Mouse (Mus musculus) thymus, adult 2 months (tissue): ENCODE results near the gene Aldh3a2.

ENCODE experiments used
- CTCF ChIP-seq: fragments of 200-500 bp; IDR thresholded peaks from 2 replicates; pipeline ENCODE4 v1.5.1; 2012; ENCODE audit warnings: mild to moderate bottlenecking, control low read depth, low read length, moderate library complexity, borderline replicate concordance; ENCODE audit not compliant: control insufficient read depth, poor library complexity, insufficient read depth; ENCODE audit errors: extremely low read depth
- POLR2A ChIP-seq: fragments of 200-500 bp; IDR thresholded peaks from 2 replicates; pipeline ENCODE4 v1.6.1; 2012; ENCODE audit warnings: mild to moderate bottlenecking, low read length, control low read depth, moderate library complexity; ENCODE audit not compliant: control insufficient read depth, poor library complexity, insufficient read depth; ENCODE audit errors: extremely low read depth

- TF ChIP-seq CTCF (no peak), POLR2A (no peak)
These were observed 61.1 kb downstream of the Aldh3a2 start for GRCm38 (mm10) chr11:61206136-61206535.
